Mouse (Mus musculus): ENCODE measurements around the gene P4hb. TPM values are rescaled to one million over a fixed set of nuclear protein-coding genes. Genes with fewer than 3 reads are reported as not detected.
"Not testable (repeated sequence)": the region's sequence is repeated elsewhere in the genome, so short reads cannot be mapped to it uniquely, and the experiment has no call there.

Gene P4hb
- polyA plus RNA-seq, 1 experiment from 2014 or later, result 289 TPM

DNA sequence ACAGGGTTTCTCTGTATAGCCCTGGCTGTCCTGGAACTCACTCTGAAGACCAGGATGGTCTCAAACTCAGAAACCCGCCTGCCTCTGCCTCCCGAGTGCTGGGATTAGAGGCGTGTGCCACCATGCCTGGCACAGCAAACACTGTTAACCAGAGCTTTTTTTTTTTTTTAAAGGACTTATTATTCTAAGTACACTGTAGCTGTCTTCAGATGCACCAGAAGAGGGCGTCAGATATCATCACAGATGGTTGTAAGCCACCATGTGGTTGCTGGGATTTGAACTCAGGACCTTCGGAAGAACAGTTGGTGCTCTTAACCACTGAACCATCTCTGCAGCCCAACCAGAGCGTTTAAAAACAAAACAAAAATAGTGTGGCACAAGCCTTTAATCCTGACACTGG, 14.2 kb downstream of the P4hb start:
- not testable (repeated sequence) for H3K9ac ChIP-seq; H3K4me1 ChIP-seq (replicated peaks); H3K4me2 ChIP-seq; ATAC-seq (ENCODE audit: low FRiP score); H3K4me3 ChIP-seq; H3K9me3 ChIP-seq; H3K27ac ChIP-seq; H3K27me3 ChIP-seq
- H3K36me3 ChIP-seq, result peaks cover 52% of the 10 kb centered on the region
- 89% methylated on average over 6 of the region's 6 CpGs for WGBS

DNA sequence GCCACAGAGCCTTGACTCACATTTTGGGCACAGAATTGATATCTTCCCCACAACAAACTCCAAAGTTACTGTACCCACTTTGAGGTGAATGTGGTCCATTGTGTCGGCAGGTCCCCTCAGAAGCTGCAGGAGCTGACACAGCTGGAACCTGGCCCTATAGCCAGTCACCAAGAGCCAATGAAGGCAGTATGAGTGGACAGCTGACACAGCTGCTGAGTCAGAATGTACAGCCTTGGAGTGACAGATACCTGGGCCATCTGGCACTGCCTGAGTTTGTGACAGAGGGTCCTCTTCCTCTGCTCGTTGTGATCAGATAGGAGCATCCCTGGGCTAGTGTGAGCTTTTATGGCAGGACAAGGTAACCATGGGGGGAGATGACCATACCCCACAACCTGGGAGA, 17.8 kb downstream of the P4hb start:
- Histone ChIP-seq H3K4me3 (no peak overlapping the region), H3K9me3 (peaks cover 4% of the 10 kb centered on the region; the same call in 1 of the 2 replicates), H3K4me1 (replicated peaks) (peaks cover 3% of the 10 kb centered on the region), H3K36me3 (peaks cover 16% of the 10 kb centered on the region), H3K27ac (no peak overlapping the region), H3K9ac (no peak overlapping the region), H3K27me3 (no peaks in the 10 kb centered on the region), H3K4me2 (no peak overlapping the region)
- no peak for ATAC-seq (ENCODE audit: low FRiP score)
- 87% methylated on average over 2 of the region's 2 CpGs for WGBS

DNA sequence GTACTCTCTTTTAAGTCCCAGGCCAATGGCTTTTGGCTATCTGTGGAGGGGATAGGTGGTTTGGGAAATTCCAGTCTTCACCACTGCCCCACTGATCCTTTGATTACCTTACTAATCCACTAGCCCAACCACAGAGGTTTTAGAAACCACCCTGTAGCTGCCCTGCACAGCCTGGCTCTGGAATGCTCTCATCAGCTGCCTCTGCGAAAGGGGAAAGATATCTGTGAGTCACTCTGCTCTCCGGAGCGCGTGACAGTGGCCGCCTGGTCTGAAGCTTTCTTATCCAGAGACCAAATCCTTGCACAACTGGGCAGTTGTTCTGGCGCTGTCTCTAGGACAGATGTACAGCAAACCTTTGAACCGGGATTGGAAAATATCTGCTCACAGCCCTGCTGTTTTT, 18.2 kb downstream of the P4hb start:
- H3K9ac ChIP-seq, result no peak overlapping the region
- H3K27ac ChIP-seq, result no peak overlapping the region
- H3K36me3 ChIP-seq, result peaks cover 12% of the 10 kb centered on the region
- WGBS, result 91% methylated on average over 7 of the region's 7 CpGs
- no peak overlapping the region for H3K4me3 ChIP-seq
- H3K9me3 ChIP-seq, result peaks cover 4% of the 10 kb centered on the region; the same call in 1 of the 2 replicates
- no peak for ATAC-seq (ENCODE audit: low FRiP score)
- no peaks in the 10 kb centered on the region for H3K27me3 ChIP-seq
- peaks cover 8% of the 10 kb centered on the region for H3K4me1 ChIP-seq (replicated peaks)
- H3K4me2 ChIP-seq, result no peak overlapping the region

DNA sequence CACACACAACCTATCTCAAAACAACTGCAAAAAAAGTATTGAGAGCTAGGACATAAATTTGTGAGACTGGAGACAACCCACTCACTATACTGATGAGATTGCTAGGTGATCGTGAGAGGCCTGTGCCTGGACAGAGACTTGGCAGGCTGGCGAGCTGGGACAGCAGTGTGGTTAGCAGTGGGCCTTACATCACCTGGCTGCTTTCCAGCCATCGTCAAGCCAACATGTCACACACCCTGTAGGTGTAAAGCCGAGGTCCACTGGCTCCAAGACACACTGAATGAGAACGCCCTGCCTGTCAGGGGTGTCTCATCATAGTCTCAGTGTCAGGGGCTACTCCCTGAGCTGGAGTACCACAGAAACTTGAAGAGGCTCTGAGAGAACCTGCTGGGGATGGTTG, 20.3 kb downstream of the P4hb start:
- Histone ChIP-seq H3K4me2 (no peak overlapping the region), H3K27me3 (no peaks in the 10 kb centered on the region), H3K9me3 (peaks cover 4% of the 10 kb centered on the region; the same call in 1 of the 2 replicates), H3K4me3 (no peak overlapping the region), H3K36me3 (no peaks in the 10 kb centered on the region), H3K9ac (no peak overlapping the region), H3K4me1 (replicated peaks) (peaks cover 21% of the 10 kb centered on the region), H3K27ac (no peak overlapping the region)
- 90% methylated on average over 5 of the region's 5 CpGs for WGBS
- ATAC-seq (ENCODE audit: low FRiP score), result no peak

DNA sequence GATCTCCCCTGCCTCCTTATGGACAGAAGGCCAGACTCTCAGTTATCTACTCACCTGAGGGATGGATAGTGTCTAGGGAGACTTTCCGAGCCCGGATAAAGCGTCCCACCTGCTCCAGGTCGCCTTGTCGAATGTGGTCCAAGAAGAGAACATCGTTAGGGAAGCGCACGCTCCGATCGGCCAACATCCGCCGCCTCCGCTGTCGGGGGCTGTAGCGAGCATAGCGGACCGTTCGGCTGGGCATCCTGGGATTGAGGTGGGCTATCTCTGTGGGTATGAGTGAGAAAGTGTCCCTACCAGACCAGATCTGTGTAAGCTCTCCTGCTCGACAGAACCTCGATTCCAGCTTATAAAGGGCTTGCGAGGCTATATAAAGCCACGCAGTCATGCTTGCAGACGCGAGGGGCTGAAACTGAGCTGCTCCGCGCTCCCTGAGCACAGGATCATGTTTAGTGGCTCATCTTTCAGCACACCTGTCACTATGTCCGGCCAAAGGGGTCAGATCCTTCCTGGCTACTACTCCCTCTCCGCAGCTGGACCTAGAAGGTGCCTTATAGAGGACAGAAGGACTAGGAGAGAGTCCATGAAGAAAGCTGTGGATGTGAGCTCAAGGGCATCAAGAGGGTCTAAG, 22.1 kb downstream of the P4hb start, which contains the start of gene Ppp1r27:
Ppp1r27 (minus strand) TSS at position 323 of the 631 bp plus-strand sequence.
- peak within 1 kb of the TSS; percentile 98 for H3K9ac ChIP-seq
- 94% methylated on average over 28 of the region's 28 CpGs for WGBS
- H3K9me3 ChIP-seq, result no peaks in the 10 kb centered on the region
- peaks cover 8% of the 10 kb centered on the region; the same call in 1 of the 2 replicates for H3K36me3 ChIP-seq
- peak within 1 kb of the TSS; percentile 90 for H3K27ac ChIP-seq
- ATAC-seq (ENCODE audit: low FRiP score), result no peak
- H3K4me1 ChIP-seq (replicated peaks), result peaks cover 31% of the 10 kb centered on the region
- H3K27me3 ChIP-seq, result no peaks in the 10 kb centered on the region
- peak within 1 kb of the TSS; percentile 98 for H3K4me3 ChIP-seq
- peak within 1 kb of the TSS; percentile 95 for H3K4me2 ChIP-seq

DNA sequence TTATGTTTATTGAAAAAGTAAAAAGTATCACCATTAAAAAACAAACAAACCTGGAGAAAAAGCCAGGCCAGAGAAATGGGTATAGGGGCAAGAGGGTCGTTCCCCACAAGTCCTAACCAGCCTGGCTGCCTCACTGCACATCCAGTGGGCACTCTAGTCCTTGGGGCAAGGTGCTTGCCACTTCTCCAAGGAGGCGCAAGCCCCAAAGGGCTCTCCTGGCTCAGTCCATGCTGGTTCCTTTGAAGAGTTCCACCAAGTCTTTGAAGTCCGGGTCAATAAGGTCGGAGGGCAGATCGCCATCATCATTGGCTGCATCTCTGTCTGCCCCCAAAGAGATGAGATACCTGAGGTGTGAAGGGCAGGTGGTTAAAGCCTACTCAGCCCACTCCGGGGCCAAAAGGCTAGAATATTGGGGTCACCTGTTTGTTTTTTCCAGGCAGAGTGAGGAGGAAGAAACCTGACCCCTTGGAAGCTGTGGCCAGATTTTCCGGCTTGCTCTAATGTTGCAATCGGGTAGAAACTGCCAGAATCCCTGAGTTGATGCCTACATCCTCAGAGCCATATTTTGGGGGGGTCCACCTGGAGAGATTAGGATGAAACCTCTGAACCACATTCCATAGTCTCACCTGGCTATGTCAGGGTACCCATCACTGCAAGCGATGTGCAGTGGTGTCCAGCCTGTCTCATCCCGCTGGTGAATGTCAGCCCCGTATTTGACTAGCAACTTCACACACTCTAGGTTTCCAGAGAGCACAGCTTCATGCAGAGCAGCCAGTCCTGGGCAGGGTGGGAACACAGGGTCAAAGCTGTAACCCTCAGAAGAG, 22.9 kb downstream of the P4hb start:
- H3K9me3 ChIP-seq, result no peaks in the 10 kb centered on the region
- peaks cover 35% of the 10 kb centered on the region for H3K4me1 ChIP-seq (replicated peaks)
- H3K27ac ChIP-seq, result peak overlapping the region; percentile 90
- ATAC-seq (ENCODE audit: low FRiP score), result peak; percentile 34; the same call in 1 of the 2 replicates
- H3K27me3 ChIP-seq, result no peaks in the 10 kb centered on the region
- H3K9ac ChIP-seq, result peak overlapping the region; percentile 98
- WGBS, result 74% methylated on average over 11 of the region's 11 CpGs
- H3K4me2 ChIP-seq, result peak overlapping the region; percentile 95
- H3K4me3 ChIP-seq, result peak overlapping the region; percentile 98
- peaks cover 13% of the 10 kb centered on the region; the same call in 1 of the 2 replicates for H3K36me3 ChIP-seq

DNA sequence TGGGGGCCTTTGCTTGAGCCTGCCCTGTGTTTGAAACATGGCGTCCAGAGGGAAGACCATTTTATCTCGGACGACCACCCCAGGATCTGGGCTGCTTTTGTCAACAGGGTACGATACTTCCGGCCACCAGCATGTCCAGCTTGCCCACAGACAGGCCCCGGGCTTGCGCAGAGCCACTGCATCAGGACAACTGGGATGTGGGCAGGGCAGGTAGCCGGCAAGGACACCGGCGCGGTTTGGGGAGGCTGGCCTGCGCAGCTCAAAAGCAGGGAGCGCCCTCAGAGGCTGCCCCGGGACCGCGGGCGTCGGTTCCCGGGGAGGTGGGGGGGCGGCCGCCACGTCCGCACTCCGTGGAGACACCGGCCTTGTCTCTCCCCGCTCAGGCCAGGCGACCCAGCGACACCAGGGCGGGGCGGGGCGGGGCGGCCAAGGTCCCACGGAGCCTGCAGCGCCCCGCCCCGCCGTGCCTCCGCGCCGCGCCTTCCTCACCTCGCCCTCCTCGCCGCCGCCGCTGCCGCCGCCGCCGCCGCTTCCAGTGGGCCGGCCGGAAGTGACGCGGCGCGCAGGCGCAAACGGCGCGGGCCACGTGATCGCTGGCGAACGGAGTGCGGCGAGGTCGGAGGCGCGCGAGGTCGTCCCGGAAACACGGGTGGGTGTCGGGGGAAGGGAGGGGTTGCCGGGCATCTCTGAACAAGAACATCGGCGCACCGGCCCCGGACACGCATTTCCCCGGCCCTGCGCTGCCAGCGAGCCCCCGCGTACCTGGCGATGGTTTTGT, 23.7 kb downstream of the P4hb start, which contains the start of gene Mcrip1:
Mcrip1 (minus strand) TSS at position 560 of the 778 bp plus-strand sequence.
- no peaks in the 10 kb centered on the region for H3K27me3 ChIP-seq
- H3K27ac ChIP-seq, result peak within 1 kb of the TSS; percentile 90
- peak within 1 kb of the TSS; percentile 95 for H3K4me2 ChIP-seq
- H3K4me3 ChIP-seq, result peak within 1 kb of the TSS; percentile 98
- peak within 1 kb of the TSS; percentile 98 for H3K9ac ChIP-seq
- no peaks in the 10 kb centered on the region for H3K9me3 ChIP-seq
- ATAC-seq (ENCODE audit: low FRiP score), result peak; percentile 85
- H3K36me3 ChIP-seq, result peaks cover 22% of the 10 kb centered on the region
- WGBS, result 1% methylated on average over 45 of the region's 87 CpGs
- peaks cover 35% of the 10 kb centered on the region for H3K4me1 ChIP-seq (replicated peaks)

DNA sequence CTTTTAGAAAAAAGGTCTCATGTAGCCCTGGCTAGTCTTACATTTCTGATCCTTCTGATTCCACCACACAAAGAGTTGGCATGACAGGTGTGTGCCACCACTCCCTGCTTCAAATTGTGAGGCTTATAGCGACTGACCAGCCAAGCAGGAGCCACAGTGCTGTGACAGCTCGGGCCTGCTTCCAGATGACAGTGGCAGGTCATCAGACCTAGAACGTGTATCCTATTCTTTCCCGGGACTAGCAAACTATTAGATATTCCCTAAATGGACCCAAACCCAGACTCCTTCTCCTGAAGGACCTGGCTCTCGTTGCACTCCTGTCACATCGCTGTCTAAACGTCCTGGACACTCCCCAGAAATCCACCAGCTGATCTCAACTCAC, 24.3 kb downstream of the P4hb start:
- peak overlapping the region; percentile 98 for H3K4me3 ChIP-seq
- WGBS, result 29% methylated on average over 7 of the region's 7 CpGs
- peak overlapping the region; percentile 95 for H3K4me2 ChIP-seq
- no peaks in the 10 kb centered on the region for H3K9me3 ChIP-seq
- H3K27ac ChIP-seq, result peak overlapping the region; percentile 90
- peaks cover 28% of the 10 kb centered on the region for H3K36me3 ChIP-seq
- ATAC-seq (ENCODE audit: low FRiP score), result no peak
- no peaks in the 10 kb centered on the region for H3K27me3 ChIP-seq
- H3K9ac ChIP-seq, result peak overlapping the region; percentile 98
- H3K4me1 ChIP-seq (replicated peaks), result peaks cover 35% of the 10 kb centered on the region

DNA sequence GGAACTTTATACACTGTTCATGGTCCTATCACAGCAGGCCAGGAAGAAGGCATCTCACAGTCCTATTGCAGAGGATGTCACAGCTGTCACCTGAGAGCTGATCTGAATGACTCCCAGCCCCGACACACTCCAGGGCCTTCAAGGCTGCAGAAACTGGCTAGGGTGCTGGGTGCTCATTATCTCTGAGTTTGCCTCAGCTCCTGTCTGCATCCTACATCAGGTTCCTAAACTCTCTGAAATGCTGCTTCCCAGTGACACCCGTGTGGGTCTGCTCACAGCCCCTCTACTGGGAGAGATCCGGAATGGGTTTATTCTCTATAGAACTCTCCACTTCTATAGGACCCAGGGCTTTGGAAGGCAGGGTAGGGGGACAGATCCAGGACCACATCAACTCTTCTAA, 24.8 kb downstream of the P4hb start:
- 87% methylated on average over 3 of the region's 3 CpGs for WGBS
- H3K4me3 ChIP-seq, result peak overlapping the region; percentile 98
- ATAC-seq (ENCODE audit: low FRiP score), result no peak
- no peaks in the 10 kb centered on the region for H3K27me3 ChIP-seq
- H3K4me1 ChIP-seq (replicated peaks), result peaks cover 35% of the 10 kb centered on the region
- H3K9ac ChIP-seq, result peak overlapping the region; percentile 98
- no peak overlapping the region for H3K27ac ChIP-seq
- H3K36me3 ChIP-seq, result peaks cover 33% of the 10 kb centered on the region
- H3K9me3 ChIP-seq, result no peaks in the 10 kb centered on the region
- H3K4me2 ChIP-seq, result peak overlapping the region; percentile 95

DNA sequence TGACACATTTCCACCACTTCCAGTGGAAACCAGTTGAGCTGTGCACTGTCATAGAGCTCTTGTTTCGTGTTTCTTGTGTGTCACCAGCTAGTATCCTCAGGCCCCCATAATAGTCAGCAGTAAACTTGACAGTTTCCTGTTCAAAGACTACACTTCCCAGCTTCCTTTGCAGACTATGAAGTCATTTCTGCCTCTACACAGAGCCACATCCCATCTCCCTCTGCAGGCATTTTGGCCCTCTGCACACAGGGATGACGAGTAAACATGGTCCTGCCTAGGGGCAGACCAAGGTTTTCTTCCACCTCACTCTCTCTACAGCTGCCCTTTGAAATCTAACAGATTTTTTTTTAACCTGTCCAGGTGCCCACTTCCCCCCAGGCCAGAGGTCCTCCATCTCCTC, 25.6 kb downstream of the P4hb start:
- ATAC-seq (ENCODE audit: low FRiP score), result no peak
- H3K27ac ChIP-seq, result no peak overlapping the region
- no peak overlapping the region for H3K4me2 ChIP-seq
- peak overlapping the region; percentile 98; the same call in 1 of the 2 replicates for H3K9ac ChIP-seq
- peaks cover 35% of the 10 kb centered on the region for H3K4me1 ChIP-seq (replicated peaks)
- 66% methylated on average over 2 of the region's 2 CpGs for WGBS
- no peaks in the 10 kb centered on the region for H3K27me3 ChIP-seq
- peaks cover 41% of the 10 kb centered on the region for H3K36me3 ChIP-seq
- no peak overlapping the region for H3K4me3 ChIP-seq
- H3K9me3 ChIP-seq, result no peaks in the 10 kb centered on the region

DNA sequence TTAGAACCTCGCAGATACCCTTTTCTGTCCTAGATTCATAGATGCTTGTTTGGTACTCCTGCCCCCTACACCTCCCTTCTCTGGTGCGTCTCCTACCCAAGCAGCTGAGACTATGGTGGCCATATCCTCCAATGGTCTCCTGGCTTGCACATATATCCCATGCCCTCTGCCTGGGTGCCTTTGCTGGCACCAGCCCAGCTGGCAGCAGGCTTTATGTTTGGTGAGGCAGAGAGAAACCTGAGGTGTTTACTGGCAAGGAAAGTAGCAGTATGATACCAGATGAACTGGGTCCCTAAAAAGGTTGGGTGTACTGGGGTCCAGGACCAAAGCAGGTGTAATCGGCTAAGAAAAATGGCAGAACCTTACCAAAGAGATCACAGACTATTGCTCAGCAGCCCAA, 27.1 kb downstream of the P4hb start:
- no peaks in the 10 kb centered on the region for H3K27me3 ChIP-seq
- H3K4me2 ChIP-seq, result no peak overlapping the region
- H3K4me3 ChIP-seq, result no peak overlapping the region
- H3K36me3 ChIP-seq, result peaks cover 54% of the 10 kb centered on the region
- 97% methylated on average over 3 of the region's 3 CpGs for WGBS
- H3K4me1 ChIP-seq (replicated peaks), result peaks cover 35% of the 10 kb centered on the region
- no peak overlapping the region for H3K9ac ChIP-seq
- no peak overlapping the region for H3K27ac ChIP-seq
- ATAC-seq (ENCODE audit: low FRiP score), result no peak
- H3K9me3 ChIP-seq, result no peaks in the 10 kb centered on the region

DNA sequence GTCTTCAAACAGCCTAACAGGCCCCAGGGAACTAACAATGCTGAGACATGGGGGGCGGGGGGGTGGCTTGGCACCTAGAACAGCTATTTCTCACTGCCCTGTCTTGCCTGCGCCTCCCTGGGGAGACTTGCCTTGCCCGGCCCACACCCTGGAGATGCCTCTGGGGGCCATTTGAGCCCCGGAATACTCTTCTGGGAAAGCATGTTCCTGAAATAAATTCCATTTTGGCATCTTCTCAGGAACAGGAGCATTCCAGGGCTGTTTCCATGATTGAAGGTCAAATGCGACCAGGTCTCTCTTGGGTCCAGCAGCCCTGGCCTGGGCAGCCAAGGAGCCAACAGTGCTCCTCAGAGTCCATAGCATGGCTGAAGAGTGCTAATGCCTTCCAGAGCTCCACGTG, 30.7 kb downstream of the P4hb start:
- H3K4me1 ChIP-seq (replicated peaks), result peaks cover 33% of the 10 kb centered on the region
- H3K27ac ChIP-seq, result no peak overlapping the region
- no peak for ATAC-seq (ENCODE audit: low FRiP score)
- whole genome bisulfite sequencing, result 88% methylated on average over 6 of the region's 6 CpGs
- peaks cover 54% of the 10 kb centered on the region for H3K36me3 ChIP-seq
- H3K9ac ChIP-seq, result no peak overlapping the region
- no peak overlapping the region for H3K4me2 ChIP-seq
- H3K27me3 ChIP-seq, result 0 out of 2 replicates have a peak, but pooled peaks cover 4% of the 10 kb centered on the region
- no peaks in the 10 kb centered on the region for H3K9me3 ChIP-seq
- H3K4me3 ChIP-seq, result no peak overlapping the region
